Mouse (Mus musculus) spleen, postnatal 36 days (tissue): ENCODE measurements at regions not wholly inside any gene's neighbourhood (a gene's known extent, or its start where the extent isn't known, plus 50 kb on each side); places are given as distances from the start of the nearest gene placed in this dataset.

Experiments
- DNase-seq, 2 experiments: peaks; one replicate each; pipeline ENCODE4 v3.0.0; 2022; ENCODE audit warnings: low spot score in 2 of 2, mixed read lengths in 1 of 2

DNA sequence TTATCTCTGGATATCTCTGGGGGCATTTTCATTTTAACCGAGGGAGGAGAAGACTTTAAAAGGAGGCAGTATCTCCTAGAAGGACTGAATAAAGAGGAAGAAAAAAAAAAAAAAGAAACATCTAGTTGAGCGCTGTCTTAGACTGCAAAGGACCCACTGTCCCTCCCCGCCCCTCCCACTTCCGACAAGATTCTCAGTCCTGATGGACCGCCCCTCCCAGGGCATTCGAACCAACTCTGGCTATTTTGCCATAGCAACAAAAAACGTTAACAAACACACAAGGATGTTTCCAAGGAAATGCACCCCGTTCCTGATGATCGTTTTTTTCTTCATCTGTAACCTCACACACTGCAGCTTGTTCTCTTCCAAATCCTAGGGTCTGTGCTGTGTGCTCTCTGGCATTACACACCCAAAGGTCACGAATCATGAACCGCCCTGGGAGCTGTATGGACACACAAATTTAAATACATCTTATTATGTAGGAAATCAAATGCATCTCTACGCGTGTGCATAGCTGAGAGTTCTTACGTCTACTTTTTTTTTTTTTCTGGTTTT lies 75.8 kb downstream of the Rnd3 start:
- DNase-seq: no peak

DNA sequence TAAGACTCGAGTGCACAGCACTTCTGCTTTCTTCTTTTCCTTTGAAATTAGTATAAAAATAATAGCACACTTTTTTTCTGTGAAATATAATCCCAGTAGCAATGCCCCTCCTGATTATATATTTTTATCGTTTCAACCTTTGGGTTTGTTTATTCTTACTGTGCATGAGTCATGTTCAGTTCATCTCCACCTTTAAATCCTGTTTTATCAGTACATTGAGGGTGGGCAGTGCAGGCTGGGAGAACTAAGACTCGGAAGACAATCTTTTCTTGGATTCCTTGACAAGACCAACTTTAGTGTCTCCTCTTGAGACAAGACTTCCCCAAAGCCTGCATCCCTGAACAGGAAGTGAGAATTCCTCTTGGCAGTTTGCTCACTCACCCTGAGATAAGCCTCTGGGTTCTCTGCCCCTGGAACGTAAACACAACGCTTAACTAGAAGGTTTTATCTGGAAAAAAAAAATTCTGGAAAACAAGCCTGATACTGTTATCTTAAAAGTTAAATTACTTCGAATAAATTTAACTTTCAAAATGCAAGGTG lies 76.5 kb downstream of the Rnd3 start:
- no peak for DNase-seq

DNA sequence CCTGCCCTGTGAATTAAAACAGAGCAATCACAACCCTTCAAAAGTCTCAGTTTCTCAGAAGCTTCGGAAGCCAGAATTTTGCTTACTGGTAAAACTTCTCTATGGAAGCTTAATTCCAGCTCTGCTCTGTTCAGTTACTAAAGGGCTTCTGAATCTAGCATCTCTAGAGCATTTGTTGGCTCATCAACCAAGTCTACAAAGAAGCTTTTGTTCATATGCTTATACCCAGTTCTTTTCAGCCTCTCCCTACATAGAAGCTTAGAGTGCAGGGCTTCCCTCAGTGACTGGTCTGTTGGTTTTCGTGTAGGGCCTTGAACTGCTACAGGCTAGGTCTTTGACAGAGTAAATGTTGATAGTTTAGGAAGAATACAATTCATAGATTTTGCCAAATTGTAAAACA lies 78.0 kb downstream of the Rnd3 start:
- no peak for DNase-seq

DNA sequence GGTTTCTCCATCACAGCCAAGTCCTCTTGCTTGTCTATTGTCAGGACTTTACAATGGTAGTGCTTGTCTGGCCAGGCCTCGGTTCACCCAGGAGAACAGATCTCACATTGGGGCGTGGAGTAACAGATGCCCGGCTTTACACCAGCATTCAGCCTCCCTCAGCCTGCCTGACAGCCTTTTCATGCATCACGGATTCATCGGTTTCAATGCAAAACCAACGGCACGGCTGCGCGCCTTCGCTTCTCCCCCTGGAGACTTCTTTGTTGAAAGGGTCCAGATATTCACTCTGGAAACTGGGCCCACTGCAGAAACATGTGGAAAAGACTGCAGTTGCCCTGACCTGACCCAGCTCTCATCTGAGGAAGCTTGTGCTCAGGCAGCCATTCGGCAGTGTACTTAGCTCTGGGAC lies 82.5 kb downstream of the Rnd3 start:
- DNase-seq: no peak

GRCm38 (mm10) chr2:51065821-51066220 lies 83.1 kb downstream of the Rnd3 start:
- DNase-seq: no peak

DNA sequence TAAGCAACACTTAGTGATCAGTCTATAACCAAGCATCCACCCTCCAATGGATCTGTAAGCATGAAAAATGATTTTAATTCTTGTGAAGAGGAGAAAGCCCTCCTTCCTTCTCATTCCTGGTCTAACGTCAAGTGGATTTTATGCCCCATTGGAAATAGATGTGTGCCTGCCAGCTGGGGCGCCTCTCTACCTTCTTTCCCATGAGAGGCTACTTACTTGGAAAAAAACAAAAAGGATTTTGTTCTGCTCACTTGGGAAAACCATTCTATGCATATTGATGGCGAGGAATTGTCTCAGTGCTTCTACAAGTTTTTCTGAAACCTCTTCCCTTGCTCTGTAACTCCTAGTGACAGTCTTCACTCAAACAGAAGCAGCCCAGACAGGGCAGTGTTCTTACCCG lies 84.1 kb downstream of the Rnd3 start:
- DNase-seq: no peak

- no peak for DNase-seq
Measured at GRCm38 (mm10) chr2:51062049-51062448, 86.9 kb downstream of the Rnd3 start.

- DNase-seq: no peak
Measured at GRCm38 (mm10) chr2:51058158-51058557, 90.8 kb downstream of the Rnd3 start.

GRCm38 (mm10) chr2:51056141-51056731 lies 92.7 kb downstream of the Rnd3 start:
- no peak for DNase-seq

- no peak for DNase-seq
Measured at GRCm38 (mm10) chr2:51055339-51055738, 93.6 kb downstream of the Rnd3 start.

GRCm38 (mm10) chr2:51049834-51050170 lies 99.1 kb downstream of the Rnd3 start:
- DNase-seq: no peak

GRCm38 (mm10) chr2:51049101-51049833 lies 99.6 kb downstream of the Rnd3 start:
- no peak for DNase-seq

- DNase-seq: no peak
Measured at GRCm38 (mm10) chr2:51047520-51047919, 101.4 kb downstream of the Rnd3 start.

DNA sequence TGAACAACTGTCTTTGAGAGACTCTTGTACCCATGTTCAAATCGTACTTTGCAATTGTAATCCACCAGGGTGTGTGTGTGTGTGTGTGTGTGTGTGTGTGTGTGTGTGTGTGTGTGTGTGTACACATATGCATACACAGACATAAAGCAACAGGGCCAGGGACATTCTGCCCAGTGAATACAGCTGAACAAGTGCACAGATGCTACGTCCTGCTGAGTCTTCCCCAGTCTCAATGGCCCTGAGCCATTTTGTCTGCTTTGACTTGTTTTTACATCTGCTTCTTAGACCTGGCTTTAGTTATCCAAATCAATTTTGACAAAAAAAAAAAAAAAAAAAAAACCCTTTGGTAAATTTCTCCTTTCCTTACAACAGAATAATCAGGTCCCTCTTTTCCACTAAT lies 103.3 kb downstream of the Rnd3 start:
- no peak for DNase-seq

DNA sequence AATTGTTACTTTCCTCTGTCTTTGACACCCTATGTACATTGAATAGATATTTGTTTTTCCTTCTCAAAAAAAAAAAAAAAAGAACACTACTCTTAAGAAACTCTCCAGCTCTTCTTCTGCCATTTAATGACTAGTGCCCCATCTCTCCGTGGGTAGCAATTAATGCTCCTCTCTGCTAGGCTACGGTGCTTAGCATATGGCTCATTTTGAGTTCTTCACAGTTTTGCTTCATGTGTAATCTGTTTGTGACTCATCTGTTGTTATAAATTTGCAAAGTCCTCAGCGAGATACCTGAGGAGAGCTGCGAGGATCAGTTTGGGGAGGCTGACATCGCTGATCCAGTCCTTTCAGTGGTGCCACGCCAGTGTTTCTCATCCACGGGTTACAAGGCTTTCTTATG lies 107.8 kb downstream of the Rnd3 start:
- no peak for DNase-seq

GRCm38 (mm10) chr2:51038685-51039084 lies 110.2 kb downstream of the Rnd3 start:
- DNase-seq: no peak

DNA sequence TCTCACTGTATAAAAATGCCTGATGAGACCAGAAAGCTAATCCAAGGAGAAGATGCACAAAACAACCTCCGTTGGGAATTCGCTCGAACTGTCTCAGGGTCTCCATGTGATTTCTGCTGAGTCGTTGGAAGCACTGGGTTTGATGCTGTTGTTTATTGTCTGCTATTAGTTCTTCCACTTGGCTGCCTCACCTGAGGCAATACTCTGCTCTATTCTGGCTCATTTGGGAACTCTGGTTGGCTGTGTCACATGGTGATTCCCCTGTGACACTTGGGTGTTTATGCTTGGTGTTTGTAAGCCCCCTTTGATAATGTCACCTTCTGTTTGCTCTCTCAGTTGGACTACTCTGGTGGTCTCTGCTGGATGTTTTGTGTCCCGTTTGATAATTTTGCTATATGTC lies 111.9 kb downstream of the Rnd3 start:
- DNase-seq: no peak

- no peak for DNase-seq
Measured at GRCm38 (mm10) chr2:51036190-51036755, 112.6 kb downstream of the Rnd3 start.

GRCm38 (mm10) chr2:51033881-51034280 lies 115.0 kb downstream of the Rnd3 start:
- DNase-seq: no peak

DNA sequence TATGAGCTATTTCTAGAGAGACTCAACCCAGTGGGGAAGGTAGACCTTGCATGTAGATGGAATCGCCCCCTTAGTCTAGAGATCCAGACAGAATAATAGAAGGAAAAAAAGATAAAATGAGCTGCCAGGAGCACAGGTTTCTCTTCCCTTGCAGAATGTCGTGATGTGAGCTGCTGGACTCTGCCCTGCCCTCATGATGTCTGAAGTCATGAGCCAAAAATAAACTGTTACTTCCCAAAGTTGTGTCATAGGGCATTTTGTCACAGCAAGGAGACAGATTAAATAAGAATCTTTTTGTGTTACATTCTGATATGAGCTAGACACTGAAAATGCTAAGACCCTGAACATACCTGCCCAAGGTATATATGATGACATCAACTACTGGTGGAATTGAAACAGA lies 126.4 kb downstream of the Rnd3 start:
- no peak for DNase-seq

- DNase-seq: no peak
Measured at GRCm38 (mm10) chr2:51016129-51016402, 132.8 kb downstream of the Rnd3 start.

GRCm38 (mm10) chr2:51015360-51016128 lies 133.4 kb downstream of the Rnd3 start:
- no peak for DNase-seq
